Mouse (Mus musculus) lung, embryonic 14.5 days (tissue): ENCODE measurements around the gene Eef2. TPM values are rescaled to one million over a fixed set of nuclear protein-coding genes. Genes with fewer than 3 reads are reported as not detected.

ENCODE experiments used
- ATAC-seq: fragments of 200-750 bp; cut with Nextera tagmentation; 2 replicates; pipeline ENCODE4 v1.8.0; 2017; ENCODE audit warnings: mild to moderate bottlenecking, moderate TSS enrichment, moderate library complexity; ENCODE audit not compliant: insufficient read depth
- DNase-seq: peaks from one replicate; pipeline ENCODE4 v3.0.0-alpha.2; 2015
- H3K27ac ChIP-seq: fragments of 300-500 bp; sonication (generic); 2 replicates; pipeline ENCODE4 v1.5.1; 2014; ENCODE audit warnings: low read depth, mild to moderate bottlenecking, moderate library complexity
- H3K27me3 ChIP-seq: fragments of 300-500 bp; sonication (generic); 2 replicates; pipeline ENCODE4 v1.6.1; 2014; ENCODE audit warnings: low read length, control low read depth; ENCODE audit not compliant: insufficient read depth
- H3K36me3 ChIP-seq: fragments of 300-500 bp; sonication (generic); 2 replicates; pipeline ENCODE4 v1.6.1; 2014; ENCODE audit warnings: control low read depth; ENCODE audit not compliant: insufficient read depth
- H3K4me1 ChIP-seq: fragments of 300-500 bp; sonication (generic); 2 replicates; pipeline ENCODE4 v1.6.1; 2014; ENCODE audit warnings: antibody characterized with exemption, control low read depth; ENCODE audit not compliant: insufficient read depth
- H3K4me2 ChIP-seq: fragments of 300-500 bp; sonication (generic); 2 replicates; pipeline ENCODE4 v1.6.1; 2014; ENCODE audit warnings: mild to moderate bottlenecking
- H3K4me3 ChIP-seq: fragments of 300-500 bp; sonication (generic); 2 replicates; pipeline ENCODE4 v1.5.1; 2014; ENCODE audit warnings: low read depth, low read length
- H3K9ac ChIP-seq: fragments of 300-500 bp; sonication (generic); 2 replicates; pipeline ENCODE4 v1.6.1; 2014
- H3K9me3 ChIP-seq: fragments of 300-500 bp; sonication (generic); 2 replicates; pipeline ENCODE4 v1.6.1; 2016; ENCODE audit warnings: low read depth, low read length, control low read depth
- CTCF ChIP-seq: IDR thresholded peaks from 2 replicates; pipeline ENCODE4 v1.5.1; 2016; ENCODE audit warnings: antibody characterized with exemption, low read depth
- whole genome bisulfite sequencing: fragments of 180-500 bp; shearing (Covaris S2); extraction: QIAGEN DNeasy Blood & Tissue Kit; methylation state at CpG from one replicate; pipeline ENCODE4 v1.1.7; 2014; 5-methylcytosine and 5-hydroxymethylcytosine counted together
- polyA plus RNA-seq: library from polyadenylated mRNA; unstranded; fragments of >200 nt; fragmentation: Nextera tagmentation; extraction: Ambion mirVana; gene quantifications from 2 replicates; pipeline ENCODE4 v1.2.1, GENCODE M21; 2014

Gene Eef2
- polyA plus RNA-seq, 1 experiment from 2014 or later: 493 TPM

DNA sequence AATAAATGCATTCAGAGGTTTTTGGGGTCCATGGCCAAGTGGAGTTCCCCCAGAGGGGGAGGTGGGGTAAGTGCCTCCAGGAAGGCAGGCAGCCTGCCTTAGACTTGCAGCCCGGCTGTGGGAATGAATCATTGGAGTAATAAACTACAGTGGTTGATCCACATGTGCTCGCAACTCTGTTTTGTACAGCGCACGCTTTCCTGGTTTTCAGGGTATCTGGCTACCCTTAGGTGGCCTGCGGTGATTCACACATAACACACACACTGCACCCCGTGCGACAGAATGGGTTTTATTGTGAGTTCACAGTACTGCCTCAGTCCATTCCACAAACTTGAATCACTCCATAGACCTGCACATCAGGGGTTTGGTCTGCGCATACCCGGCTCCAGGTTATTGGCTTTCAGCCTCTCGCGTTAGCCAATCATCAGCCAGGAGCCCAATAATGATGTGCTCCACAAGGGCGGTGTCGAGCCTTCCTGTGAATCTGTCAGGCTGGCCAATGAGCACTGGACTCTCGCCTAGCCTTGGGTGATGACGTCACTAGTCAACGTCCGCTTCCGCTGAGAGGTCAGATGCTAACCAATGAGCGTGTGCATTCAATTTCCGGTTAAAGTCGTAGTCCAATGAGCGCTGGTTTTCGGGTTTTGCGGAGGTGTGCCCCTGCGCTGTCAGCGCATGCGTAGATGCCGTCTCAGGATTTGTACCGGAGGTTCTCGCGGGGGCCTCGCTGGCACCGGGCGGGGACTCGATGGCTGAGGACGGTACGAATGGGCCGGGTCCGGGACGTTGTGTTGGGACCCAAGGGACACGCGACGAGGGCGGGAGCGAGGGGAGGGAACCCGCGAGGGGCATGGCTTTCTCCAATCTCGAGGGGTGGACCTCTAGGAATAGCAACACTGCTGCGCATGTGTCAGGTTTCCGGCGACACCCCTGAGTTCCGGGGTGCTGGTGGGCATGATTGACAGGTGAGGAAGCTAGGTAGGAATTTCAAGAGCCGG, 6.2 kb downstream of the Eef2 start, which contains the start of gene Dapk3:
TSS of gene Dapk3 (plus strand) at position 670 of the 998 bp plus-strand sequence.
- 5% methylated on average over 53 of the region's 53 CpGs for WGBS
- peak; percentile 93 for ATAC-seq

DNA sequence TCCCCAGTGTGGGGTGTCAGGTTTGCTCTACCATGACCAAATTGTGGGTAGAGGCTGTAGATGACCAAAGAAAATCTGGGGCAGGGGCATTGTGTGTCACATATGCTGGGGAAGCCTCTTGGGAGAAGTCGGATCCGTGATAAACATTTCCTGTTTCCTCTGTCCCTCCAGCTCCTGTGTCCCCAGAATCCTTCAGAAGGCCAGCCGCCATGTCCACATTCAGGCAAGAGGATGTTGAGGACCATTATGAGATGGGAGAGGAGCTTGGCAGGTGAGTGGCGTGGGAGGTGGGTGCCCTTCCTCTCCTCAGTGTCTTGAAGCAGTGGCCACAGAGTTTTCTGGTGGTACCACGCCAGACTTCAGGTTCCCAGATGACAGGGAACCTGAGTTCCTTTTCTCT, 7.4 kb downstream of the Eef2 start, which contains the start of gene 4930442H23Rik:
TSS of gene 4930442H23Rik (minus strand) at position 45 of the 400 bp plus-strand sequence.
- ATAC-seq: no peak
- H3K36me3 ChIP-seq: peaks cover 76% of the 10 kb centered on the region

More for the DNA sequence above, 6.2 kb downstream of the Eef2 start, which contains the start of gene Dapk3:
- no peaks in the 10 kb centered on the region for H3K9me3 ChIP-seq
- H3K27me3 ChIP-seq: no peaks in the 10 kb centered on the region
- H3K4me1 ChIP-seq: 0 out of 2 replicates have a peak, but pooled peaks cover 5% of the 10 kb centered on the region
- H3K36me3 ChIP-seq: peaks cover 79% of the 10 kb centered on the region
- peak within 1 kb of the TSS; percentile 84 for H3K27ac ChIP-seq
- peak; percentile 100 for DNase-seq
- peak within 1 kb of the TSS; percentile 63 for H3K4me2 ChIP-seq
- peak within 1 kb of the TSS; percentile 66 for H3K4me3 ChIP-seq
- peak within 1 kb of the TSS; percentile 66 for H3K9ac ChIP-seq
- no peak for TF ChIP-seq CTCF

DNA sequence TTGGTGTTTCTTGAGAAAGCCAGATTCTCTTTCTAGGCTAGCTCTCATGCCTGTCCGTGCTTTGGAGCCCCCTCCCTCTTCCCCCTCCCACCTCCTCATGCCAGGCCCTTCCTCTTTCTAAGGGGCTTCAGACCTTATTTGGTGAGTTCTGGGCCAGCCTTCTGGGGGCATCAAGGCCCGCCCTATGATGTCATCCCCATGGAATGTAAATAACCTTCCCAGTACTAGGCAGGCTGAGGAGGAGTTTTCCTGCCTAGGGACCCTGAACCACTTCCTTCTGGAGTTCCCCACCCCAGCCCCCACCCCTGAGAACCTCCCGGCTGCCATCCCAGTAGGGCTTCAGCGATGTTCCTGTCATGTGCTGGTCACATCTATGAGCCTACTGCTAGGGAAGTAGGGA, 8.3 kb downstream of the Eef2 start:
- DNase-seq: peak; percentile 84
- peaks cover 73% of the 10 kb centered on the region for H3K36me3 ChIP-seq
- no peak for TF ChIP-seq CTCF
- H3K27ac ChIP-seq: peak overlapping the region; percentile 72
- WGBS: 6% methylated on average over 4 of the region's 4 CpGs
- no peaks in the 10 kb centered on the region for H3K27me3 ChIP-seq
- ATAC-seq: peak; percentile 2; the same call in 1 of the 2 replicates
- no peak overlapping the region; the same call in 1 of the 2 replicates for H3K4me3 ChIP-seq
- H3K4me2 ChIP-seq: peak overlapping the region; percentile 63; the same call in 1 of the 2 replicates
- no peaks in the 10 kb centered on the region for H3K9me3 ChIP-seq
- 0 out of 2 replicates have a peak, but pooled peaks cover 5% of the 10 kb centered on the region for H3K4me1 ChIP-seq
- H3K9ac ChIP-seq: no peak overlapping the region

More for the DNA sequence above, 7.4 kb downstream of the Eef2 start, which contains the start of gene 4930442H23Rik:
- WGBS: 69% methylated on average over 5 of the region's 5 CpGs
- TF ChIP-seq CTCF: no peak
- no peak for DNase-seq
- Histone ChIP-seq H3K4me2 (peak within 1 kb of the TSS; percentile 63), H3K4me3 (peak within 1 kb of the TSS; percentile 66), H3K27me3 (no peaks in the 10 kb centered on the region), H3K4me1 (0 out of 2 replicates have a peak, but pooled peaks cover 5% of the 10 kb centered on the region), H3K9me3 (no peaks in the 10 kb centered on the region), H3K27ac (peak within 1 kb of the TSS; percentile 84), H3K9ac (peak within 1 kb of the TSS; percentile 66)

DNA sequence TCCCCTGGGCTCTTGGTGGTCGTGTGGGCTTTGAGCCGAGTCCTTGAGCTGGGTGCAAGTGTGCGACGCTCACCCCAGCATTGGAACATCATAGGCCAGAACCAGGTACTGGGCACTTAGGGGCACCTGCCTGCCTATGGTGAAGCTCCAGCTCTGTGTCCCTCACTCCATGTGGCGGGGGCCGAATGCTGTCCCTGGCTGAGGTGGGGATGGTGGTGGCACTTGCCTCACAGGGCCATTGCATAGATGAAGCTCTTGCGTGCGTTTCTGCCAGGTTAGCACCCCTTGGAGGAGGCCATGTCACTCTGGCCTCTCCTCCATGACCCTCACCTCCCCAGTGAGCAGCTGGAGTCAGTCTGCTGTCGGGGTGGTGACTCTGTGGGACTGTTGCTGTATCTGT, 10.7 kb downstream of the Eef2 start:
- H3K4me2 ChIP-seq: no peak overlapping the region
- H3K4me3 ChIP-seq: no peak overlapping the region
- H3K27ac ChIP-seq: no peak overlapping the region
- 0 out of 2 replicates have a peak, but pooled peaks cover 5% of the 10 kb centered on the region for H3K4me1 ChIP-seq
- H3K9ac ChIP-seq: no peak overlapping the region
- DNase-seq (no peak), ATAC-seq (no peak)
- no peak for TF ChIP-seq CTCF
- peaks cover 68% of the 10 kb centered on the region for H3K36me3 ChIP-seq
- H3K27me3 ChIP-seq: no peaks in the 10 kb centered on the region
- H3K9me3 ChIP-seq: no peaks in the 10 kb centered on the region
- WGBS: 96% methylated on average over 9 of the region's 9 CpGs

DNA sequence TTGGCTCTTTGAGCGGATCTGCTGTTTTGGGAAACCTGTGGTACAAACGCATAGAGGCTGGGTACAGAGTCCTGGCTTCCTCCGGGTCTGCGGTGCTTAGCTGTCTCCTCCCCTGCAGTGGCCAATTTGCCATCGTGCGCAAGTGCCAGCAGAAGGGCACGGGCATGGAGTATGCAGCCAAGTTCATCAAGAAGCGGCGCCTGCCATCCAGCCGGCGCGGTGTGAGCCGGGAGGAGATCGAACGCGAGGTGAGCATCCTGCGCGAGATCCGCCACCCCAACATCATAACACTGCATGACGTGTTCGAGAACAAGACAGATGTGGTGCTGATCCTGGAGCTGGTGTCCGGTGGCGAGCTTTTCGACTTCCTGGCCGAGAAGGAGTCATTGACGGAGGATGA, 13.4 kb downstream of the Eef2 start:
- DNase-seq (no peak), ATAC-seq (no peak)
- no peak overlapping the region for H3K27ac ChIP-seq

DNA sequence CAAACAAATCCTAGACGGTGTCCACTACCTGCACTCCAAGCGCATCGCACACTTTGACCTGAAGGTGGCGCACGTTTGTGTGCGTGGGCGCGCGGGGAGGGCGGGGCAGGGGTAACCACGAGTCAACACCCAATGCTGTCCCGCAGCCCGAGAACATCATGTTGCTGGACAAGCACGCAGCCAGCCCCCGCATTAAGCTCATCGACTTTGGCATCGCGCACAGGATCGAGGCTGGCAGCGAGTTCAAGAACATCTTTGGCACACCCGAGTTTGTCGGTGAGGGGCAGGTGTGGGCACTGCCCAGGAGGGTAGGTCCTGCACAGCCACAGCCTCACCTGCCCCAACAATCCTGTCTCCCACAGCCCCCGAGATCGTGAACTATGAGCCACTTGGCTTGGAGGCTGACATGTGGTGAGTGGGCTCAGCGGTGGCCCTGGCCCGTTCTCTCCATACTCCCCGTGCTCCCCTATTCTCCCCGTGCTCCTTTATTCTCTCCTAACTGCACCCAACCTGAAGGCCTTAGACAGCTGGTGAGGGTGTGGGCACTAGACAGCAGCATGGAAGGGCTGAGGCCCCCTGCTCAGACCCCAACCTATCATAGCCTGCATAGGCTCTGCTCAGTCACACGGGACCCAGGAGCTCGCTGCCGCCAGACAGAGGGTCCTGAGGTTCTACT, 13.9 kb downstream of the Eef2 start:
- WGBS: 67% methylated on average over 31 of the region's 31 CpGs
- no peaks in the 10 kb centered on the region for H3K9me3 ChIP-seq
- no peak overlapping the region for H3K4me3 ChIP-seq
- H3K9ac ChIP-seq: no peak overlapping the region
- H3K4me1 ChIP-seq: 0 out of 2 replicates have a peak, but pooled peaks cover 4% of the 10 kb centered on the region
- peaks cover 23% of the 10 kb centered on the region for H3K27me3 ChIP-seq
- ATAC-seq (no peak), DNase-seq (peak; percentile 31)
- H3K27ac ChIP-seq: no peak overlapping the region
- H3K4me2 ChIP-seq: no peak overlapping the region
- peak; percentile 70 for TF ChIP-seq CTCF
- H3K36me3 ChIP-seq: peaks cover 54% of the 10 kb centered on the region

More for the DNA sequence above, 13.4 kb downstream of the Eef2 start:
- WGBS: 74% methylated on average over 26 of the region's 26 CpGs
- TF ChIP-seq CTCF: no peak
- no peak overlapping the region for H3K9ac ChIP-seq
- H3K9me3 ChIP-seq: no peaks in the 10 kb centered on the region
- H3K27me3 ChIP-seq: peaks cover 17% of the 10 kb centered on the region
- peaks cover 58% of the 10 kb centered on the region for H3K36me3 ChIP-seq
- H3K4me1 ChIP-seq: 0 out of 2 replicates have a peak, but pooled peaks cover 6% of the 10 kb centered on the region
- no peak overlapping the region for H3K4me2 ChIP-seq
- H3K4me3 ChIP-seq: no peak overlapping the region
